Mouse (Mus musculus): ENCODE results near the gene Psmg4. TPM values are rescaled to one million over a fixed set of nuclear protein-coding genes. Genes with fewer than 3 reads are reported as not detected.

The Psmg4 gene
- polyA plus RNA-seq (2012; rRNA removed) = 47.9 and 61.2 TPM in 2 replicates

GRCm38 (mm10) chr13:34162491-34163303 is at the start of gene Psmg4:
Gene Psmg4 (plus strand): TSS chr13:34162964.
- DNase-seq (ENCODE audit: extremely low spot score in 1 of 2, low spot score in 1 of 2) = peak; percentile 80 to 93

- DNase-seq (ENCODE audit: extremely low spot score in 1 of 2, low spot score in 1 of 2) = no peak
These were observed 49.7 kb upstream of the Psmg4 start for GRCm38 (mm10) chr13:34113086-34113485.

GRCm38 (mm10) chr13:34114654-34115053 is 48.1 kb upstream of the Psmg4 start:
- no peak for DNase-seq (ENCODE audit: extremely low spot score in 1 of 2, low spot score in 1 of 2)

GRCm38 (mm10) chr13:34116508-34116907 is 46.3 kb upstream of the Psmg4 start:
- no peak for DNase-seq (ENCODE audit: extremely low spot score in 1 of 2, low spot score in 1 of 2)

- no peak for DNase-seq (ENCODE audit: extremely low spot score in 1 of 2, low spot score in 1 of 2)
These were observed 43.9 kb upstream of the Psmg4 start for GRCm38 (mm10) chr13:34118816-34119215.

GRCm38 (mm10) chr13:34119406-34119805 is 43.4 kb upstream of the Psmg4 start:
- no peak for DNase-seq (ENCODE audit: extremely low spot score in 1 of 2, low spot score in 1 of 2)

GRCm38 (mm10) chr13:34120536-34120935 is 42.2 kb upstream of the Psmg4 start:
- no peak for DNase-seq (ENCODE audit: extremely low spot score in 1 of 2, low spot score in 1 of 2)

- no peak for DNase-seq (ENCODE audit: extremely low spot score in 1 of 2, low spot score in 1 of 2)
These were observed 37.1 kb upstream of the Psmg4 start for GRCm38 (mm10) chr13:34125711-34126110.

GRCm38 (mm10) chr13:34128276-34129114 is 34.3 kb upstream of the Psmg4 start:
- DNase-seq (ENCODE audit: extremely low spot score in 1 of 2, low spot score in 1 of 2) = no peak

- DNase-seq (ENCODE audit: extremely low spot score in 1 of 2, low spot score in 1 of 2) = peak in 1 of 2 experiments; percentile 69
These were observed 33.1 kb upstream of the Psmg4 start for GRCm38 (mm10) chr13:34129485-34130225.

- peak in 1 of 2 experiments; percentile 76 for DNase-seq (ENCODE audit: extremely low spot score in 1 of 2, low spot score in 1 of 2)
These were observed 32.5 kb upstream of the Psmg4 start, which contains the start of gene Tubb2b for GRCm38 (mm10) chr13:34130226-34130731. Gene Tubb2b (minus strand): TSS chr13:34130466.

GRCm38 (mm10) chr13:34131011-34131707 is 31.6 kb upstream of the Psmg4 start:
- peak in 1 of 2 experiments; percentile 38 for DNase-seq (ENCODE audit: extremely low spot score in 1 of 2, low spot score in 1 of 2)

GRCm38 (mm10) chr13:34131708-34132060 is 31.1 kb upstream of the Psmg4 start:
- no peak for DNase-seq (ENCODE audit: extremely low spot score in 1 of 2, low spot score in 1 of 2)

GRCm38 (mm10) chr13:34132299-34132698 is 30.5 kb upstream of the Psmg4 start:
- no peak for DNase-seq (ENCODE audit: extremely low spot score in 1 of 2, low spot score in 1 of 2)

GRCm38 (mm10) chr13:34132875-34133274 is 29.9 kb upstream of the Psmg4 start:
- no peak for DNase-seq (ENCODE audit: extremely low spot score in 1 of 2, low spot score in 1 of 2)

GRCm38 (mm10) chr13:34133326-34134071 is 29.3 kb upstream of the Psmg4 start:
- DNase-seq (ENCODE audit: extremely low spot score in 1 of 2, low spot score in 1 of 2) = no peak

- peak; percentile 74 to 79 for DNase-seq (ENCODE audit: extremely low spot score in 1 of 2, low spot score in 1 of 2)
These were observed 28.5 kb upstream of the Psmg4 start for GRCm38 (mm10) chr13:34134276-34134675.

- DNase-seq (ENCODE audit: extremely low spot score in 1 of 2, low spot score in 1 of 2) = no peak
These were observed 26.2 kb upstream of the Psmg4 start for GRCm38 (mm10) chr13:34136605-34137004.

- DNase-seq (ENCODE audit: extremely low spot score in 1 of 2, low spot score in 1 of 2) = no peak
These were observed 19.4 kb upstream of the Psmg4 start for GRCm38 (mm10) chr13:34143389-34143788.

Measured in frontal cortex, adult 2 months (tissue).